Mouse (Mus musculus): ENCODE measurements at regions not wholly inside any gene's neighbourhood (a gene's known extent, or its start where the extent isn't known, plus 50 kb on each side); places are given as distances from the start of the nearest gene placed in this dataset.

DNA sequence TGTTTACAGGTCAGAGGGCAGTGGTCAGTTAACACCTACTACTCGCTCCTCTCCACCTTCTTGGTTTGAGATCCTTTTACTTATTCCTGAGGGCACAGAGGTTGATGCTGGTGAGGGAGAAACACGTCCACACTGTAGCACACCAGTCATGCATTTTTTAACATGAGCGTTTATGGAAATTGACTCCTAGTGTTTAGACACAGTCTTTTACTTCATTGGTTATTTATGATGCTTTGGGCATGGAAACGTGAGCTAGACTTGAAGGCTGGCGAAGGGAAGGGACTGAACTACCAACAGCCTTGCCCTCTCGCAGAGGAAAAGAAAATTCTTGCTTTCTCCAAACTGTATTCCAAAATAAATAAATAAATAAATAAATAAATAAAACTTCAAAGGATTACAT is 61.6 kb upstream of the Daam1 start:
- TF ChIP-seq CTCF (IDR thresholded peaks at IDR 0.05; ENCODE audit: low read depth) (no peak), EP300 (IDR thresholded peaks at IDR 0.05; ENCODE audit: low read depth) (no peak)

All from liver, embryonic 14.5 days (tissue).